In the genomic region with DNA sequence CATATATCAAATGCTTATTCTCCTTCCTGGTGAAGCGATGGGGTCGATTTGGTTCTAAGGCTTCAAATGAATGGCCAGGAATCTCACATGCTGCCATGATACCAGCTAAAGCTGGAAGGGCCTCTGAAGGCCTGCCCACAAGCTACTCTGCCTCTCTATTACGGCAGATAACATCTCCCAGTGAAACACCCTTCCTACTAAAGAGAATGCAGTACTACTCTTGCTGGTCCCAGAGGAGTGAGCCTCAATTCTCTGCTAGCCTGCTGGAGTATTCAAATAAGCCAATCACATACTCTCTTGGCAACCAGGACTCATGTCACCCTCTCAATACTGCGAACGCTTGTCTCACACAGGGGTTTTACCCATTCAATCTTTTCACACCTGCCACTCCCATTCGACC, we compare ENCODE assay signal across 24 mouse cellular contexts. TPM values are rescaled to one million over a fixed set of nuclear protein-coding genes. Genes with fewer than 3 reads are reported as not detected.
DNase-seq lines count a peak whose midpoint lies in the region; TF ChIP-seq lines count a peak whose summit lies in the region.
"Had no signal": no experiment of that assay in that cellular context is flagged by ENCODE, and none has a peak within 500 bp of the region (broad histone marks: within the 10 kb centered on the region; RNA-seq: fewer than 3 reads in every experiment).

No protein-coding gene starts in this region.

- peaks cover 8 to 12% of the 10 kb centered on the region in 2 experiments for H3K27me3 ChIP-seq in MEL (ENCODE audit: control insufficient read depth in 1 of 2, insufficient read depth in 2 of 2, low read length in 2 of 2)
- H3K27me3 ChIP-seq: CH12.LX had no signal

- H3K36me3 ChIP-seq in MEL (ENCODE audit: control insufficient read depth in 1 of 2, insufficient read depth in 2 of 2, low read length in 2 of 2): no peaks in the 10 kb centered on the region
- H3K36me3 ChIP-seq: G1E had no signal

- intact Hi-C loops in gastrocnemius, postnatal 14 days (cut with DNase I; ENCODE audit: low total_unique reads): no loop called here

- no peak; the same call in 1 of the 2 replicates for TF ChIP-seq RAD21 in MEL (IDR thresholded peaks at IDR 0.05; ENCODE audit: low read depth, low read length)

- no peaks in the 10 kb centered on the region for H3K9me3 ChIP-seq in MEL (replicated peaks; ENCODE audit: insufficient read depth, low read length)
- H3K9me3 ChIP-seq: G1E had no signal

- H3K79me2 ChIP-seq in MEL (ENCODE audit: control insufficient read depth, insufficient read depth, low read length, poor library complexity): no peaks in the 10 kb centered on the region

- H3K4me1 ChIP-seq in MEL (ENCODE audit: control insufficient read depth in 1 of 2, insufficient read depth in 2 of 2, low read length in 2 of 2): peaks cover 0 to 6% of the 10 kb centered on the region in 2 experiments; a peak in 1 of 4 replicates

- TF ChIP-seq POLR2A in MEL (IDR thresholded peaks at IDR 0.05; ENCODE audit: control insufficient read depth in 1 of 2, insufficient read depth in 1 of 2, low read depth in 1 of 2, low read length in 2 of 2, poor library complexity in 1 of 2): no peak

- no peak for TF ChIP-seq CTCF in MEL (IDR thresholded peaks at IDR 0.05 in 2 of 3, conservative IDR thresholded peaks at IDR 0.05 in 1 of 3; ENCODE audit: control insufficient read depth in 1 of 3, insufficient read depth in 1 of 3, low read depth in 2 of 3, low read length in 3 of 3, poor library complexity in 1 of 3, severe bottlenecking in 1 of 3)

- DNase-seq in heart, adult 11 months: peak; percentile 64
- DNase-seq in heart, adult 9 months (ENCODE audit: low spot score in 2 of 2): no peak
- DNase-seq in MEL (ENCODE audit: low read depth, low spot score): no peak
- peak; percentile 40 to 74 for DNase-seq in natural killer cell, adult 2 months (ENCODE audit: low spot score in 2 of 2)
- DNase-seq in cerebellum, adult 18-20 months: no peak
- no peak for DNase-seq in gastrocnemius, postnatal 14 days
- DNase-seq: adrenal gland, adult 2 months; adrenal gland, adult 8-10 months; adrenal gland, postnatal 10 days; adrenal gland, postnatal 14 days; adrenal gland, postnatal 25 days; adrenal gland, postnatal 36 days; B cell, adult 2 months; cerebellum, adult 11 months; cerebellum, adult 11-12 months; cerebellum, adult 2 months; cerebellum, adult 8-10 months had no signal

- TF ChIP-seq EP300 in MEL (IDR thresholded peaks at IDR 0.05; ENCODE audit: low read depth in 1 of 2, low read length in 2 of 2): 0 out of 4 replicates have a peak, but pooled peaks of 1 of the 2 experiments have one; percentile 29

- H3K4me3 ChIP-seq in MEL (ENCODE audit: control insufficient read depth in 1 of 2, insufficient read depth in 1 of 2, low read depth in 2 of 2, low read length in 2 of 2): no peak overlapping the region

- H3K27ac ChIP-seq in MEL (ENCODE audit: control insufficient read depth, low read depth, low read length): no peak overlapping the region

- H3K9ac ChIP-seq in MEL (ENCODE audit: control insufficient read depth, low read depth, low read length, poor library complexity, severe bottlenecking): no peak overlapping the region

TF ChIP-seq in MEL, 35 proteins besides CTCF, POLR2A, EP300 and RAD21:
- TF ChIP-seq BHLHE40 (IDR thresholded peaks at IDR 0.05; ENCODE audit: borderline replicate concordance, low read depth, low read length) (no peak), ZC3H11A (IDR thresholded peaks at IDR 0.05; ENCODE audit: low read depth, low read length) (no peak), ETS1 (IDR thresholded peaks at IDR 0.05; ENCODE audit: low read depth, low read length) (0 out of 2 replicates have a peak, but pooled peaks have one; percentile 8), UBTF (IDR thresholded peaks at IDR 0.05; ENCODE audit: borderline replicate concordance, insufficient read depth, low read depth, low read length) (no peak), USF1 (IDR thresholded peaks at IDR 0.05; ENCODE audit: low read depth, low read length) (no peak), NELFE (IDR thresholded peaks at IDR 0.05; ENCODE audit: low read depth, low read length) (no peak), USF2 (IDR thresholded peaks at IDR 0.05; ENCODE audit: borderline replicate concordance in 1 of 2, insufficient read depth in 1 of 2, low read depth in 1 of 2, low read length in 2 of 2) (no peak), RCOR1 (IDR thresholded peaks at IDR 0.05; ENCODE audit: low read depth, low read length) (0 out of 2 replicates have a peak, but pooled peaks have one; percentile 21), CHD1 (IDR thresholded peaks at IDR 0.05; ENCODE audit: low read depth, low read length) (no peak), MYB (IDR thresholded peaks at IDR 0.05; ENCODE audit: low read depth, low read length) (no peak), TCF12 (IDR thresholded peaks at IDR 0.05; ENCODE audit: low read depth, low read length) (no peak), SMC3 (IDR thresholded peaks at IDR 0.05; ENCODE audit: low read depth, low read length) (peak; percentile 27), CHD2 (IDR thresholded peaks at IDR 0.05; ENCODE audit: low read length) (no peak), MAZ (IDR thresholded peaks at IDR 0.05; ENCODE audit: low read depth, low read length) (no peak), GATA1 (IDR thresholded peaks at IDR 0.05; ENCODE audit: low read depth, low read length) (peak; percentile 56; the same call in 1 of the 2 replicates), HCFC1 (IDR thresholded peaks at IDR 0.05; ENCODE audit: low read depth, low read length) (no peak), POLR2AphosphoS2 (IDR thresholded peaks at IDR 0.05; ENCODE audit: low read length) (no peak), POLR2AphosphoS5 (IDR thresholded peaks at IDR 0.05; ENCODE audit: borderline replicate concordance, low read depth, low read length) (no peak), MXI1 (IDR thresholded peaks at IDR 0.05; ENCODE audit: low read depth, low read length) (no peak), MAX (IDR thresholded peaks at IDR 0.05; ENCODE audit: low read length) (peak; percentile 43; the same call in 1 of the 2 replicates)
TF ChIP-seq in MEL: peak in this region for 5.

RNA-seq across cellular contexts. Expression of gene Rln1, which starts 7.8 kb away (rescaled TPM):
- total RNA-seq in MEL (2012; rRNA removed): 0.04 TPM in 1 of 2 replicates, not detected in the other
- polyA plus RNA-seq in MEL (2012; ENCODE audit: insufficient read depth in 1 of 2, insufficient read length in 2 of 2, low read depth in 1 of 2, low replicate concordance in 2 of 2, missing spikeins in 1 of 2): not detected
- not detected for total RNA-seq in gastrocnemius, postnatal 14 days (2021)
- total RNA-seq: adrenal gland, adult 18-20 months; adrenal gland, adult 2 months; adrenal gland, adult 8-10 months; adrenal gland, postnatal 10 days; adrenal gland, postnatal 14 days; adrenal gland, postnatal 25 days; adrenal gland, postnatal 36 days; adrenal gland, postnatal 4 days; CH12.LX had no signal
- polyA plus RNA-seq: activated CD4-positive, CD25-positive, alpha-beta regulatory T cell, adult 4 months; adrenal gland, adult 2 months; CD4-positive, CD25-positive, alpha-beta regulatory T cell, adult 4 months; G1E; Patski had no signal

RNA-seq across cellular contexts. Expression of gene Insl6, which starts 17.1 kb away (rescaled TPM):
- total RNA-seq in MEL (2012; rRNA removed): 2.2 and 3.1 TPM in 2 replicates
- polyA plus RNA-seq in MEL (2012; ENCODE audit: insufficient read depth in 1 of 2, insufficient read length in 2 of 2, low read depth in 1 of 2, low replicate concordance in 2 of 2, missing spikeins in 1 of 2): 1 to 10 TPM in 1 of 2 experiments, not detected in 1; 9.9 TPM
- under 1 TPM in 1 of 2 experiments, not detected in 1; 0.33 TPM for total RNA-seq in gastrocnemius, postnatal 14 days (2021)

RNA-seq across cellular contexts. Expression of gene Plgrkt, which starts 24.9 kb away (rescaled TPM):
- 107 and 117 TPM in 2 replicates for total RNA-seq in MEL (2012; rRNA removed)
- 100 to 1,000 TPM in 1 of 2 experiments, not detected in 1; 145 TPM for polyA plus RNA-seq in MEL (2012; ENCODE audit: insufficient read depth in 1 of 2, insufficient read length in 2 of 2, low read depth in 1 of 2, low replicate concordance in 2 of 2, missing spikeins in 1 of 2)
- total RNA-seq in gastrocnemius, postnatal 14 days (2021): 10 to 100 TPM; 19.9 to 22.5 TPM

RNA-seq across cellular contexts. Expression of gene Cd274, which starts 25.0 kb away (rescaled TPM):
- 3.1 and 3.2 TPM in 2 replicates for total RNA-seq in MEL (2012; rRNA removed)
- 1 to 10 TPM in 1 of 2 experiments, not detected in 1; 5.0 TPM for polyA plus RNA-seq in MEL (2012; ENCODE audit: insufficient read depth in 1 of 2, insufficient read length in 2 of 2, low read depth in 1 of 2, low replicate concordance in 2 of 2, missing spikeins in 1 of 2)
- total RNA-seq in gastrocnemius, postnatal 14 days (2021): under 1 TPM; 0.53 to 0.64 TPM

Comparison
In these comparisons a context has a peak if more than half of its experiments do, and no peak if none do; other contexts are left out.
1. DNase-seq: peak in heart, adult 11 months (single experiment) and natural killer cell, adult 2 months (2 of 2); none in heart, adult 9 months (0 of 2), MEL (single experiment), cerebellum, adult 18-20 months (0 of 2) and gastrocnemius, postnatal 14 days (single experiment).